ENCODE assay signal across 16 mouse cellular contexts in genomic region chr10:111444199-111444598, GRCm38 (mm10).
"Had no signal": no experiment of that assay in that cellular context is flagged by ENCODE, and none has a peak within 500 bp of the region (broad histone marks: within the 10 kb centered on the region; RNA-seq: fewer than 3 reads in every experiment).

No protein-coding gene starts in this region.

- H3K9me3 ChIP-seq: kidney, embryonic 15.5 days; limb, embryonic 10.5 days; liver, embryonic 12.5 days; midbrain, embryonic 10.5 days had no signal

- H3K4me3 ChIP-seq: kidney, embryonic 15.5 days; left cerebral cortex, adult 2 months; limb, embryonic 10.5 days; liver, embryonic 12.5 days; midbrain, embryonic 10.5 days; myocyte had no signal

- H3K9ac ChIP-seq: kidney, embryonic 15.5 days; liver, embryonic 12.5 days; liver, postnatal 0 days had no signal

- H3K4me1 ChIP-seq: kidney, embryonic 15.5 days; limb, embryonic 10.5 days had no signal

- H3K27me3 ChIP-seq: kidney, embryonic 15.5 days; liver, embryonic 12.5 days had no signal

- H3K4me2 ChIP-seq: kidney, embryonic 15.5 days; liver, embryonic 12.5 days had no signal

- DNase-seq: kidney, adult 2 months; kidney, postnatal 14 days; liver, postnatal 0 days; midbrain, embryonic 14.5 days; retina, postnatal 1 day; right cerebral cortex, postnatal 4 days; spleen, adult 18-20 months; thymus, adult 18-20 months; thymus, postnatal 14 days had no signal

- H3K36me3 ChIP-seq: kidney, embryonic 15.5 days; limb, embryonic 10.5 days; liver, embryonic 12.5 days; midbrain, embryonic 10.5 days had no signal

- ATAC-seq: liver, embryonic 12.5 days; liver, postnatal 0 days had no signal

- H3K27ac ChIP-seq: kidney, embryonic 15.5 days; left cerebral cortex, adult 2 months; limb, embryonic 10.5 days; liver, embryonic 12.5 days; macrophage; midbrain, embryonic 10.5 days had no signal
